Mouse (Mus musculus): ENCODE measurements around the gene Brpf3.

GRCm38 (mm10) chr17:28780836-28781235 is 20.1 kb upstream of the Brpf3 start:
- TF ChIP-seq CTCF (IDR thresholded peaks at IDR 0.05; ENCODE audit: insufficient read depth, low read length) = no peak
- no peak for TF ChIP-seq POLR2A (IDR thresholded peaks at IDR 0.05; ENCODE audit: borderline replicate concordance, extremely low read depth, low read depth, low read length)

Measured in lung, adult 2 months (tissue).